Mouse (Mus musculus) brain, embryonic 14.5 days (tissue): Measurements from ENCODE around the gene Timd4.

Experiments
- CTCF ChIP-seq: fragments of 200-500 bp; IDR thresholded peaks from 2 replicates; pipeline ENCODE4 v1.5.1; 2012; ENCODE audit warnings: inconsistent platforms, mild to moderate bottlenecking, moderate library complexity, borderline replicate concordance; ENCODE audit not compliant: insufficient read depth, insufficient read length; ENCODE audit errors: extremely low read depth
- POLR2A ChIP-seq: fragments of 200-500 bp; IDR thresholded peaks from 2 replicates; pipeline ENCODE4 v1.6.1; 2012; ENCODE audit warnings: mild to moderate bottlenecking, inconsistent platforms, borderline replicate concordance; ENCODE audit not compliant: poor library complexity, insufficient read depth, insufficient read length, severe bottlenecking; ENCODE audit errors: extremely low read depth

DNA sequence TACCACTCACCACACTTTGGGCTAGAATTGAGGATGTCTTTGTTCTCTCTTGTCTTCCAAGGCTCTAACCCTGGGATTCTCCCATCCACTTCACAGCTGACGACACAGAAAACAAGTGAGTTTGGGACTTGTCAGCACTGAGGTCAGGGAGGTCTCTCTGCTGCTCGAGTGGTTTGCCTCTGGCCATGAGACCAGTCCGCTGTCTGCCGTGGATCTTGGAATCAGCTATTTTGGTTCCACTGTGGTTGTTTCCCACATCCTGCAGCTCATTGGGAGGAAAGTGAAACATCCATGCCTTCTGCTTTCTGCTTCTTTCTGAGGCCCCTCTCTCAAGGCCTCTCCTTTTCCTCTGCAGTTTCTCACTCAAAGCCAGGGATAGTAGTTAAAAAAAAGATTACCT is 9.3 kb downstream of the Timd4 start:
- TF ChIP-seq CTCF (no peak), POLR2A (no peak)
